ENCODE assay signal across 25 mouse cellular contexts in genomic region chr13:93853767-93854166, GRCm38 (mm10).
DNase-seq lines count a peak whose midpoint lies in the region; ATAC-seq and TF ChIP-seq lines count a peak whose summit lies in the region.
"Had no signal": no experiment of that assay in that cellular context is flagged by ENCODE, and none has a peak within 500 bp of the region (broad histone marks: within the 10 kb centered on the region; RNA-seq: fewer than 3 reads in every experiment).

No protein-coding gene starts in this region.

- H3K9ac ChIP-seq in kidney, embryonic 15.5 days, result no peak overlapping the region
- H3K9ac ChIP-seq in kidney, postnatal 0 days (ENCODE audit: low read depth, low read length), result no peak overlapping the region
- H3K9ac ChIP-seq in forebrain, embryonic 16.5 days (replicated peaks; ENCODE audit: low read depth, low read length), result no peak overlapping the region
- H3K9ac ChIP-seq: embryonic facial prominence, embryonic 13.5 days; embryonic facial prominence, embryonic 15.5 days; forebrain, embryonic 12.5 days had no signal

- H3K27ac ChIP-seq in kidney, embryonic 15.5 days, result peak overlapping the region; percentile 72
- peak overlapping the region; percentile 31 for H3K27ac ChIP-seq in kidney, postnatal 0 days
- no peak overlapping the region for H3K27ac ChIP-seq in kidney, adult 2 months (ENCODE audit: insufficient read depth, low read depth, low read length)
- H3K27ac ChIP-seq in forebrain, embryonic 16.5 days (ENCODE audit: low read length), result no peak overlapping the region
- H3K27ac ChIP-seq: embryonic facial prominence, embryonic 13.5 days; embryonic facial prominence, embryonic 15.5 days; forebrain, embryonic 10.5 days; forebrain, embryonic 12.5 days had no signal

- no peaks in the 10 kb centered on the region for H3K36me3 ChIP-seq in kidney, embryonic 15.5 days
- no peaks in the 10 kb centered on the region for H3K36me3 ChIP-seq in kidney, postnatal 0 days (ENCODE audit: insufficient read depth, low read length)
- H3K36me3 ChIP-seq in kidney, adult 2 months (ENCODE audit: control insufficient read depth, insufficient read depth, low read length), result no peaks in the 10 kb centered on the region
- H3K36me3 ChIP-seq in forebrain, embryonic 16.5 days (ENCODE audit: control insufficient read depth, insufficient read depth), result no peaks in the 10 kb centered on the region
- H3K36me3 ChIP-seq: embryonic facial prominence, embryonic 13.5 days; embryonic facial prominence, embryonic 15.5 days; forebrain, embryonic 10.5 days; forebrain, embryonic 12.5 days had no signal

- DNase-seq in heart, adult 11 months, result peak; percentile 49
- DNase-seq in heart, postnatal 4 days, result no peak
- DNase-seq in kidney, adult 8-10 months, result no peak
- no peak for DNase-seq in kidney, postnatal 0 days (ENCODE audit: low spot score)
- no peak for DNase-seq in kidney, adult 2 months
- DNase-seq: adrenal gland, adult 2 months; adrenal gland, postnatal 10 days; adrenal gland, postnatal 25 days; B cell, adult 2 months; cerebellum, adult 11 months; cerebellum, adult 18-20 months; cerebellum, adult 8-10 months; cerebellum, adult 9-11 months; cerebellum, postnatal 14 days; cerebellum, postnatal 36 days; embryo, embryonic 11 days had no signal

- no peak overlapping the region for H3K4me3 ChIP-seq in kidney, embryonic 15.5 days (replicated peaks)
- H3K4me3 ChIP-seq in kidney, postnatal 0 days (replicated peaks; ENCODE audit: low read depth, low read length), result no peak overlapping the region
- no peak overlapping the region for H3K4me3 ChIP-seq in kidney, adult 2 months (ENCODE audit: insufficient read depth, low read depth, low read length)
- H3K4me3 ChIP-seq in forebrain, embryonic 16.5 days (replicated peaks; ENCODE audit: low read length), result no peak overlapping the region
- H3K4me3 ChIP-seq: embryonic facial prominence, embryonic 13.5 days; embryonic facial prominence, embryonic 15.5 days; erythroblast, embryonic 14.5 days; forebrain, embryonic 10.5 days; forebrain, embryonic 12.5 days had no signal

- no peak for TF ChIP-seq POLR2A in kidney, adult 2 months (IDR thresholded peaks at IDR 0.05; ENCODE audit: low read depth, low read length)

- 70% methylated on average over 6 of the region's 6 CpGs for WGBS in kidney, embryonic 15.5 days
- WGBS in kidney, postnatal 0 days, result 63% methylated on average over 6 of the region's 6 CpGs
- WGBS in kidney, adult 2 months, result 91% methylated on average over 6 of the region's 6 CpGs
- WGBS in forebrain, embryonic 16.5 days, result 96% methylated on average over 6 of the region's 6 CpGs

- H3K27me3 ChIP-seq in kidney, embryonic 15.5 days, result no peaks in the 10 kb centered on the region
- no peaks in the 10 kb centered on the region for H3K27me3 ChIP-seq in kidney, postnatal 0 days (ENCODE audit: insufficient read depth, low read length)
- no peaks in the 10 kb centered on the region for H3K27me3 ChIP-seq in kidney, adult 2 months (replicated peaks; ENCODE audit: control insufficient read depth, insufficient read depth, low read length)
- H3K27me3 ChIP-seq in forebrain, embryonic 16.5 days (replicated peaks; ENCODE audit: control insufficient read depth, insufficient read depth, low read length), result no peaks in the 10 kb centered on the region
- H3K27me3 ChIP-seq: embryonic facial prominence, embryonic 13.5 days; embryonic facial prominence, embryonic 15.5 days; forebrain, embryonic 12.5 days had no signal

- H3K4me2 ChIP-seq in kidney, embryonic 15.5 days, result no peak overlapping the region
- H3K4me2 ChIP-seq in kidney, postnatal 0 days (ENCODE audit: low read length), result no peak overlapping the region
- H3K4me2 ChIP-seq in forebrain, embryonic 16.5 days (ENCODE audit: low read length), result no peak overlapping the region
- H3K4me2 ChIP-seq: embryonic facial prominence, embryonic 13.5 days; embryonic facial prominence, embryonic 15.5 days; forebrain, embryonic 12.5 days had no signal

- H3K9me3 ChIP-seq in kidney, embryonic 15.5 days (replicated peaks), result no peaks in the 10 kb centered on the region
- no peaks in the 10 kb centered on the region for H3K9me3 ChIP-seq in kidney, postnatal 0 days (replicated peaks; ENCODE audit: low read length)
- H3K9me3 ChIP-seq in forebrain, embryonic 16.5 days (ENCODE audit: control insufficient read depth, low read length), result no peaks in the 10 kb centered on the region
- H3K9me3 ChIP-seq: embryonic facial prominence, embryonic 13.5 days; embryonic facial prominence, embryonic 15.5 days; forebrain, embryonic 10.5 days; forebrain, embryonic 12.5 days had no signal

- TF ChIP-seq CTCF in kidney, postnatal 0 days (IDR thresholded peaks at IDR 0.05; ENCODE audit: low read depth), result no peak
- TF ChIP-seq CTCF in kidney, adult 2 months (conservative IDR thresholded peaks at IDR 0.05; ENCODE audit: insufficient read depth, insufficient read length, low read depth, low read length), result no peak

- H3K4me1 ChIP-seq in kidney, embryonic 15.5 days, result peaks cover 59% of the 10 kb centered on the region
- H3K4me1 ChIP-seq in kidney, postnatal 0 days (replicated peaks; ENCODE audit: insufficient read depth, low read length), result peaks cover 20% of the 10 kb centered on the region
- no peaks in the 10 kb centered on the region for H3K4me1 ChIP-seq in kidney, adult 2 months (ENCODE audit: control insufficient read depth, insufficient read depth, low read length)
- H3K4me1 ChIP-seq in forebrain, embryonic 16.5 days (replicated peaks; ENCODE audit: control insufficient read depth, insufficient read depth, low read length), result peaks cover 3% of the 10 kb centered on the region; the same call in 1 of the 2 replicates

- 0 out of 2 replicates have a peak, but pooled peaks have one; percentile 27 for ATAC-seq in kidney, embryonic 15.5 days (replicated peaks; ENCODE audit: low FRiP score)
- no peak for ATAC-seq in kidney, postnatal 0 days (replicated peaks; ENCODE audit: low FRiP score, low read depth)
- ATAC-seq in forebrain, embryonic 16.5 days, result no peak
- ATAC-seq: CD4-positive, CD25-positive, alpha-beta regulatory T cell, adult 4 months; forebrain, embryonic 14.5 days had no signal

Comparison
In these comparisons a context has a peak if more than half of its experiments do, and no peak if none do; other contexts are left out.
1. H3K27ac ChIP-seq: peak in kidney, embryonic 15.5 days (single experiment) and kidney, postnatal 0 days (single experiment); none in kidney, adult 2 months (single experiment) and forebrain, embryonic 16.5 days (single experiment).